Mouse (Mus musculus) gastrocnemius, postnatal 25 days (tissue): ENCODE results near the gene Ifitm1. TPM values are rescaled to one million over a fixed set of nuclear protein-coding genes. Genes with fewer than 3 reads are reported as not detected.
"Not testable (repeated sequence)": the region's sequence is repeated elsewhere in the genome, so short reads cannot be mapped to it uniquely, and the experiment has no call there.

ENCODE experiments used
- DNase-seq: peaks from one replicate; pipeline ENCODE4 v3.0.0; 2022
- total RNA-seq, 2 experiments: library from RNA; stranded (reverse); gene quantifications; 1 replicate in 1 of 2; 2 replicates in 1 of 2; pipeline ENCODE4 v1.2.3; 2021

Ifitm1 gene
- total RNA-seq, 2 experiments from 2014 or later, result 0.43 to 0.54 TPM

DNA sequence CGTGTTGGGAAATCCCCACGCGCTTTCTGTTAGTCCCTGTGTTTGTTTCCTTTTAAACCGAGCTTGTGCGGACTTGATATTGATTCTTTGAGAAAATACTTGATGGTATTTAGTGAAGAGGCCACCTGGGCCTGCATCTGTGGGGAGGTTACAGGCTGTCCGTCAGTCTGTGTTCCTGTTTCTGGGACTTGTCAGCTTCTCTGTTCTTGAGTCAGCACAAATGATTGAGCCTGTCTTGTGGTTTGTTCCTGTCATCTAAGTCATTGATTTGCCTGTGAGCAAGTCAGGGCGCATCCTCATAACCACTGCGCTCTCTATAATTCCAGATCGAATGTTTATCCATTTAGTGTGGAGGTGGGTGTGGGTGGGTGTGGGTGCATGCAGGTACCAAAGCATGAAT is 9.7 kb downstream of the Ifitm1 start:
- DNase-seq, result not testable (repeated sequence)

DNA sequence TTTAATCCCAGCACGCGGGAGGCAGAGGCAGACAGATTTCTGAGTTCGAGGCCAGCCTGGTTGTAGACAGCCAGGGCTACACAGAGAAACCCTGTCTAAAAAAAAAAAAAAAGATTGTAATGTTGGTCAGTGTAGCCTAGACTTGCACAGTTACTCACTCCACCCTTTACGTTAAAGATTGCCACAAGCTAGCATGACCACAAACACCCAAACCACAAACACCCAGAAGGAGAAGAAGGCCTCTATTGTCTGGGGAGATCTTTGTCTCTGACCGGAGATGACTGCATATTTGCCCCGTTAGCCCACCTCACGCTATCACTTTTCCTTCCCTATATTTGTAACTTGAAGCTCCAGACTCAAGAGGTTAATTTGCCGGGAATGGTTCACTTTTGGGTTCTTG is 14.7 kb downstream of the Ifitm1 start:
- no peak for DNase-seq

DNA sequence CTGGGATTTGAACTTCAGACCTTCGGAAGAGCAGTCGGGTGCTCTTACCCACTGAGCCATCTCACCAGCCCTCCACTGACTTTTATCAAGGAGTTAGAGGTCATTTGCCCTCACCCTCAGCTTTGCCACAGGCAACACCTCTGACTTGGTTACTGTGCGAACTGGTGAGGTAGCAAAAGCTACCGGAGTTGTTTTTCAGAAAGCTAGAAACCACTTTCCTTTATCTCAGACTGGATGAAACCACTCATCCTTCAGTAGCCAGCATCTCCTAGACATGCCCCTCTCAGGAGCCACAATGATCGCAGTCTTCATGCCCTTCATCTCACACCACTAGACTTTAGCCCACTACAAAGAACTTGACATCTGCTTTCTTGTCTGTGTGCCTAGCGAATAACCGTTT is 15.9 kb downstream of the Ifitm1 start:
- no peak for DNase-seq

DNA sequence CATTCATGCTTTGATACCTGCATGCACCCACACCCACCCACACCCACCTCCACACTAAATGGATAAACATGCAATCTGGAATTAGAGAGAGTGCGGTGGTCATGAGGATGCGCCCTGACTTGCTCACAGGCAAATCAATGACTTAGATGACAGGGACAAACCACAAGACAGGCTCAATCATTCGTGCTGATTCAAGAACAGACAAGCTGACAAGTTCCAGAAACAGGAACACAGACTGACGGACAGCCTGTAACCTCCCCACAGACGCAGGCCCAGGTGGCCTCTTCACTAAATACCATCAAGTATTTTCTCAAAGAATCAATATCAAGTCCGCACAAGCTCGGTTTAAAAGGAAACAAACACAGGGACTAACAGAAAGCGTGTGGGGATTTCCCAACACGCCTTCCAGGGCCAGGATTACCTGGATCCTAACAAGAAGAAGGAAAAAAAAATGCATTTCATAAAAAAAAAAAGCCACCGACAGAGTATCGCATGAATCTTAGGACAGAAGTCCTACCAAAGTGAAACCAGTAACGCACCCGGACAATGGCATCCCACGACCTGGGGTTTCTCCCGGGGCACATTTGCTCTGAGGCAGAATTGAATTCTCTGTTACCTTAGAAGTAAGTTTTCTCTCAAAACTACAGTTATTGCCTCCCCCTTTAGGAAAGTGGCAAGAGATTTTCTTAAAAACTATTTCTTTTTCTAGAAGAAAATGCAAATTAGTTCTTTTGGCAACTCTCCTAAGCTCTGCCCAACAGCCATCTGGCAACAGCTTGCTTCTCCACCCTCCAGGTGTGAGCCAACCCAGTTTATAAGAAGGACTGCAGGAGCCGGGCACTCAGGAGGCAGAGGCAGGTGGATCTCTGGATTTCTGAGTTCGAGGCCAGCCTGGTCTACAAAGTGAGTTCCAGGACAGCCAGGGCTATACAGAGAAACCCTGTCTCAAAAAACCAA is 20.4 kb downstream of the Ifitm1 start:
- no peak for DNase-seq

DNA sequence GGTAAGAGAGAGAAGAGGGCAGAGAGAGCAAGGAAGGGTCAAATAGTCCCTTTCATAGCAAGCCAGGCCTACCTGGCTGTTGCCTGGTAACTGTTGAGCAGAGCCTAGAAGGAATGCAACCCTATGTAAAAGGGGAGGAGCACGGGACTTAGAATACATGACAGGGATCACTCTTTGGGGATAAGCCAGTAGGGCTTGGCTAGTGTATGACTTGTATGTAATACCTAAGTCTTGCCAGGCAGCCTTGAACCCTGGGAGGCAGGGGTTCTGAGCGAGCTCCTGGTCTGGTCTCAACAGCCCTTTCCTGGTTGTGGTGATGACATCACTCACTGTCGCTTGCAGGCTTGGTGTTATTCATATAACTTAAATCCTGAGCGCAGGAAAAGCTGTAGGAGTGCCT is 22.0 kb downstream of the Ifitm1 start:
- no peak for DNase-seq

DNA sequence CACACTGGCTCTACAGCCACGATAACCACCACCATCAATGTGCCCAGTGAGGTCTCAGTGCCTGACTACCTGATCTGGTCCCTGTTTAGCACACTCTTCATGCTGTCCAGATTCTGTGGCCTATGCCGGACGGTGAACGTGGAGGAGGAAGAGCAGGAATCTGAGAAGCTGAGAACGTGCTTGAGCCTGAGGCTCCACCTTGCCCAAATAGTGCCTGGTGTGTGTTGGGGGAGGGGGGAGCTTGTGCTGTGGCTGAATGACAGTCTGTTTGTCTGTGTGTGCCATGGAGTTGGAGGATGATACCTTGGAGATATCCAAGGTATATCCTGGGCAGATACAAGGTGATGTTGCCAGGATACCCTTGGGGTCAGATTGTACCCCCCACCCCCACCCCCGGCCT is 23.2 kb downstream of the Ifitm1 start:
- no peak for DNase-seq

DNA sequence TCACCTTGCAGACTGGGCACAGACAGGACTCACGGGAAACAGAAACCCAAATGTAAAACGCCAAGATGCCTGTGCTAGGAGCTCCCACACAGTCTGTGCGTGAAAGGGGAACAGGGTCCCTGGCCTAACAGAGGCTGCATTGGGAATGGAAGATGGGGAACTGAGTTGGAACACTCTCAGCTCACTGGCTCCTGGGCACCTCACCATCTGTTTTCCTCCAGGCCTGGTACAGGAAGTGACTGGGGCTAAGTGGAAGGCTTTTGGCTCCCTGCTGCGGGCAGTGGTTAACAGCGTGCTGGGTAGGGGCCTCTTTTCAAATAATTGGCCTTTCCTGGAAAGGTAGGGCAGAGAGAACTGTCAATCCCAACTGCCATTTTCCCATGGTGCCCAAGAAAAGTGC is 23.6 kb downstream of the Ifitm1 start:
- no peak for DNase-seq

DNA sequence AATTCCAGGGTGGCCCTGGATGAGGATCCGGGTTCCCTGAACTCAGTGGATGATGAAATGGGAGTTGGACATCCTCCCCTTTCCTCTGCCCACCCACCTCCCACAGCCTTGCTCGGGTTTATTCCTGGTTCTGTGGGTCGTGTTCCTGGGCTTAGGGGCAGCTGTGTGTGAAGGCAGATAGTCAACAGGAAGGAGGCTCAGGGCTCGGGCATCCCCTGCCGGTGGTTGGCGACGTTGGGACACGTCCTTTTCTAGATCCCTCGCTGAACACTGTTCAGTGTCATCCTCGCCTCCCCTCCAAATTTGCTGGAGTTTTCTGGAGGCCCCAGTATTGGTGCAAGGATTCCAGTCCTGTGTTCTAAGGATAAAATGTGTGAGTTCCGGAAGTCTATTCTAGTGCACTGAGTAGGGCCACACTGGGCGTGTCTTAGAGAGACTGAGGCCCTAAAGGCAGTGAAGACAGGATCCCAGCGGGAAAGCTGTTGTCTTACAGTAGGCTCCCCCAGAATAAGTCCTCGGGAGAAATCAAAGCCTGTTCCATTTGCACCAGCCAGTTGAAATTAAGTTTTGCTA is 24.2 kb downstream of the Ifitm1 start:
- no peak for DNase-seq

DNA sequence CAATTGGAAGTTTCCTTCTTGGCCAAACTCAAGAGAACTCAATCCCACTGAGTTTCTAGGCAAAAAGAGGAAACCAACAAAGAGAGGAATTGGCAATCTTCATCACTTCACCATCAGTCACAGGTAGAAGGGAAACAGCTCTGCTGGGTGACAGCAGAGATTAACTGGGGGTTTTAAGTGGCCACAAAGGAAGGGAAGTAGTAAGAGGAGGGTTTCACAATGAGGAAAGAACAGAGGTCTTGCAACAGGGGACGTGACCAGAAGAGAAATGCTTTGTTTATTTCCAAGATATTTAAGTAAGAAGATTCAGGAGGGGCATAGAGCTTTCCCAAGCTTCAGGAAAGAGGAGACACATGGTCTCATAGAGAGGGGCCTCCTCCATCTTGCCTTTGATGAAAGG is 30.8 kb downstream of the Ifitm1 start:
- no peak for DNase-seq

DNA sequence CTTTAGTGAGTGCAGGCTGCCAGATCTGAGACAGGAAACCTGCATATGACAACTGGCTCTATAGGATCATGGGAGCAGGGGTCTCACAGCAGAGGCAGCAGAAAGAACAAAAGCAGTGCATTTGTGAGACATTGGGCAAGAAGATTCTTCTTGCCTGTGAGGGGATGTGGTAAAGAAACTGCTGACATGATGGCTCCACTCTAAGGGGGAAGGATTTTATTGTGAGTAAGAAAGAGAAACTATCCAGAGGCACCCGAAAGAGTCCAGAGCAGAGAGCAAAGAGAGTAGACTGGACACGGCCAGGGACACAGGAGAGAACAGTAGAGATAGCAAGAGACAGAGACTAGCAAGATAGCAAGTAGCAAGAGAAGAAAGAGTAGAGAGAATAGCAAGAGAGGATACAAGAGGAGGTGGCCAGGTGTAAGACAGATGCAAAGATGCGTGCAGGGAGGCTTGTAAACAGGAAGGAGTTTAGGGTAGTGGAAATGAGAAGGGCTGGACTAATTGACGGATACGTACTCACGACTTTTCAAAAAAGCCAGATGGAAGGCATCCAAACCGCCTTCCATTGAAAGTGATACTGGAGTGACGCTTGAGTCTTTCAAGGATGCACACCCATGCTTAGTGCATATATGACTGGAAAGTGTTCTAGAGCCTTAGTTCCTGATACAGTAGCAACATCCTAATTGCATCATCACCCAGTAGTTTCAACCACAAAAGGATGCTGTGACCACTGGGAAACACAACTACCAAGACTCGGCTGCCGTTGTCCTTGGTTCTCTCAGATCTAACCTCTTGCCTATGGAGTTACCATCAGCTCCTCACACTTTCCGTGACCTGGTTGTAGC is 32.1 kb downstream of the Ifitm1 start:
- no peak for DNase-seq

DNA sequence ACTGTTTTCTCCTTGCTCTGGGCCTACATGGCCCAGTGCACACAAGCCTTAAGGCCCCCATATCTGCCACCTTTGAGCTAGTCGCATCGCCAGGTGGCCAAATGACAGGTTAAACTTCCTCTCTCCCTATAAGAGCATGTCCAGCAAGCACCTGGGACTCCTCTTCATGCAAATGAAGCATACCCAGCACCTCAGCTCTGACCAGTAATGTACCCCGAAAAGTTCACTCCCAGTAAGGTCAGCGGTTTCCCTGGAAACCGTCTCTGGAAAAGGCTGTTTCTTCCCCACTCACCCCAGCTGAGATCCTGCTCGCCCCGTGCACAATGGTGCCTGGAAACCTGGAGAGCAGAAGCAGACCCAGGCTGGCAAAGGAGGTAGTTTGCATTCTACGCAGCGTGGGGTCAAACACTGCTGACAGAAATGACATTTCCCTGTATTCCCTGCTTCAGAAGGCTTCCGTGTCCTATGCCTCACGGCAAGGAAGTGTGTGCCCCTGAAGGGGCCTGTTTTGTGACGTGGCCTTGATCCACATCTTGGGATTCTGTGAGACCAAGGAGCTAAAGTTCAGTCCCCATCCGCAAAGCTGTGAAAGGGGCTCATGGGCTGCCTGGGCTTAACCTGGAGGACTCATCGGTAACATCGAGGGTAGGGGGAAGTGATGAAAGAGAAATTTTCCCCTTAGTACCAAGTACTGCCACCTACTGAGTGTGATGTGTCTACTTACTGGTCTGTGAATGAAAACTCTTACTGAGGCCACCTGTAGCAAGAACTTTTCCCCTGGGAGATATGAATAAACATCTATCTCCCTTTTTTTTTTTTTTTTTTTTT is 34.1 kb downstream of the Ifitm1 start:
- DNase-seq, result no peak

DNA sequence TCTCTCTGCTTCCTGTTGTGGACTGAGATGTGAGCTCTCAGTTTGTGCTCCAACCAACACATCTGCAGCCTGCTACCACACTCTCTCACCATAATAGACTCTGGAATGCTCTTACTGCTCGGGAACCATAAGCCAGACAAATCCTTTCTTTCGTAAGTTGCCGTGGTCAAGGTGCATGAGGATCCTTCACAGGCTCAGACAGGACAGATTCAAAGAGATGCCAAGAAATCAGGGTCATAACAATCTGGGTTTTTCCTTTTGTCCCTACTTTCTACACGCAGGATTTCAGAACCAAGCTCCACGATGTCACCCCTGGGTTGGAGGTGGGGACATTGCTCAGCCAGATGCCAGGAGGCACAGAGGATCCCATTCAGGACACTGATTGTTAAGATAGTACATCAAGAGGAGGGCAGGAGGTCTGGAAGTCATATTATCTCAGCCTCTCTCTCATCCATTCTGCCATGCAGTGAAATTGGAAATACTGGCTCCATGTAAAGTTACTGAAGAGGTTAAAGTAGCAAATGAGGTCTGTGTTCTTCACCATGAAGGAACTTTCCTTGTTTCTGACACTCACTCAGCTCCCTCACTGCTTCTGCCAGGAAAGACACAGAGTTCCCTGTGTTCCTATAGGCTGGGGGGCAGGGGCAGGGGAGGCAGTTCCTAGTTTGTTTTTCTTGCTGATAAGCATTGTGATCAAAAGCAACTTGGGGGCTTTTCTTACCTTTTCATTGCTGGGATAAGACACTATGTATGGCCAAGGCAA is 36.4 kb downstream of the Ifitm1 start:
- DNase-seq, result no peak

DNA sequence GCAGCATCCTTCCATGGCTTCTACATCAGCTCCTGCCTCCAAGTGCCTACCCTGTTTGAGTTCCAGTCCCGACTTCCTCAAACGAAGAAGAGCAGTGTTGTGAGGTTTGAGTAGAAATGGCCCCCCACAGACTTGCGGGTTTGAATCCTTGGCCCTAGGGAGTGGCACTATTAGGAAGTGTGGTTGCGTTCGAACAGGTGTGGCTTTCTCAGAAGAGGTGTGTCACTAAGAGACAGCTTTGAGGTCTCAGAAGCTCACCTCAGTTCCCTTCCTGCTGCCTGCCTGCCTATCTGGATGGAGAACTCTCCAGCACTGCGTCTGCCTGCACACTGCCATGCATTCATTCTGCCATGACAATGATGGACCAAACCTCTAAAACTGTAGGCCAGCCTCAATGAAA is 39.4 kb downstream of the Ifitm1 start:
- DNase-seq, result no peak

DNA sequence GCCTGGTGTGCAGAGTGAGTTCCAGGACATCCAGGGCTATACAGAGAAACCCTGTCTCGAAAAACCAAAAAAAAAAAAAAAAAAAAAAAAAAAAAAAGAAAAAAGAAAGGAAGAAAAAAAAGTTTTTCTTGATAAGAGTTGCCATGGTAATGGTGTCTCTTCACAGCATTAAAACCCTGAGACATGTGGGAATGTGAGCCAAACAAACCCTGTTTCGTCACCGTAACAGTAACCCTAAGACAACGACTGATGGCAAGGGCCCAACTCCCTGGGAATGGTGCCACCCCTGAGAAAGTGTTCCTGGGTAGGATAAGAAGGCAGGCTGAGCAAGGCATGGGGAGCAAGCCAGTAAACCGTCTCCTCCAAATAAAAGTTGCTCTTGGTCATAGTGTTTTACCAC is 39.9 kb downstream of the Ifitm1 start:
- no peak for DNase-seq

DNA sequence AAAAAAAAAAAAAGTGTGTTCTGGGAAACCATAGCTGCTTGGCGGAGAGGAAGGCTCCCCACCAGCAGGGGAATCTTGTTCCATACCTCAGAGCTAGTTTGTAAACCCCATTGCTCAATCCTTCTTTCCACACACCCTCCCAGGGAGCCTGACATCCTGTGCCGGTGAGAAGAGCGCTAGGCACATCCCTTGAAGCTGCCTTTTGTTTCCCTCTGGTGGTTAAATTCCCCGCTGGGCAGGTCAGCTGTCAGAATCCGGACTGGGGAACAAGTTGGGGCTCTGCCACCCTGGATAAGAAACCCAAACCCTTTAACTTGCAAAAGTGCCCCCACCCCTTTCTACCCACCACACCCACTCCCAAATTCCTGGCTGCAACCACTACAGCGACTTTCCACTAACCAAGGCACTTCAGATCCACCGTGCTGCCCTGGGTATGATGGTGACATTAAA is 41.3 kb downstream of the Ifitm1 start:
- no peak for DNase-seq

DNA sequence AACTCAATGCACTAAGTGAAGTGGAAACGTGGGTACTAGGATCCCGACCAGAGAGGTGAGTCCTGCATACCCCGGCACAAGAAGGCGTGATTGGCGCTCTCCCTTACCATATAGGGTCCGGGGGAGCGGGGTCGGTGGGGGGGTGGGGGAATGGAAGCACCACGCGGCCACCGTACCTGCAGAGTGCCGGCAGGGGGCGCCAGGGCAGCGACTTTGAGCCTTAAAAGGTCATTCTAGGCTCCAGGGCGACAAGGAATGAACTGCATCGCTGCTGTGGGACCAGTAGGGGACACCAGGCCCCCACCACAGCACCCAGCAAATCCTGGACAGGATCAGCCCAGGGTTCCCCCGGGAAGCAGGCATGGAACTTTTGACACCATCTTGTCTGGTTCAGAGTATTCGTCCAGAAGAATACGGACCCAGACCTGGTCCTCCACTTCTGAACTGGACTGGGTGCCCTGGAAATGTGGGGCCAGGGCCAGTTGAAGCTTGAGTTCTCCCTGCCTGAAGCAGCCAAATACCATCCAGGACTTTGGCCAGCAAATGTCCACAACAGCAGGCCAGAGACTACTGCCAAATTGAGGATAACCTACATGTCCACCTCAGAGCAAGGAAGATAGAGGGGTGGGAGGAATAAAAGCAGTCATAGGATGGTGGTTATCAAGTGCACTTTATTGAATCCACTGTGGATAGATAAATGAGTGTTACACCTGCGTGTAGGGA is 42.1 kb downstream of the Ifitm1 start:
- DNase-seq, result peak; percentile 81

DNA sequence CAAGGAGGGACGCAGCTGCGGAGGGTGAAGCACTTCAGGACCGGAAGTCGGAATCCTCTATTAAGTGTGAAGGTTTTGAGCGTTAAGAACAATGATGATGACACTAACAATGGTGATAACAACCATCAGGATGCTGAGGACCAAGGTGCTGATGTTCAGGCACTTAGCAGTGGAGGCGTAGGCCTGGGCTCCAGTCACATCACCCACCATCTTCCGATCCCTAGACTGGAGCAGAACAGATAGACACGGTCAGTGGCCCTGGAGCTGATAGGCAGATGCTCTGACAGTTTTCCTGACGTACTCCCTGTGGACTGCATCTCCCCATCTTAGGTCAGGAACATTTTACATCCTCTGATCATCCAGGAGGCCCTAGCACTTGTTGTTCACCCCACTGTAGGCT is 42.6 kb downstream of the Ifitm1 start:
- no peak for DNase-seq

DNA sequence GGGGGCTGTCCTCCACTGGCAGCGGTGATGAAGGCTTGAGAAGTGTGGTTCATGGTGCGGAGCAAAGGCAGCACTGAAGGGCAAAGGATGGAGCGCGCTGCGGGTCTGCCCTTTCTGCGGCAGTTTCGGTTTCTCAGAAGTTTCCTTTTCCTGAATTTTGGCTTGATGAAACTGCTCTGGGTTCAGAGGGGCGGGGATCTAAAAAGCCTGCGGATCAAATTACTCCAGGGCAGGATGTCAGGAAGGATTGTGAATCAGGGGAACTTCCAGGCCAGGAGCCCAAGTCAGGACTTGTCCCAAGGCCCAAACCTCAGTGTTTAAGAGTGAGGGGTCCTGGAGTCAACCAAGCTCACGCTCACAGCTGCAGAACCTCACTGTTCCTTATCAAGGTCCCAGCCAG is 43.6 kb downstream of the Ifitm1 start, which contains the start of gene Ifitm3:
Gene Ifitm3 (minus strand): TSS at position 178 of the 400 bp plus-strand sequence.
- DNase-seq, result peak; percentile 53

DNA sequence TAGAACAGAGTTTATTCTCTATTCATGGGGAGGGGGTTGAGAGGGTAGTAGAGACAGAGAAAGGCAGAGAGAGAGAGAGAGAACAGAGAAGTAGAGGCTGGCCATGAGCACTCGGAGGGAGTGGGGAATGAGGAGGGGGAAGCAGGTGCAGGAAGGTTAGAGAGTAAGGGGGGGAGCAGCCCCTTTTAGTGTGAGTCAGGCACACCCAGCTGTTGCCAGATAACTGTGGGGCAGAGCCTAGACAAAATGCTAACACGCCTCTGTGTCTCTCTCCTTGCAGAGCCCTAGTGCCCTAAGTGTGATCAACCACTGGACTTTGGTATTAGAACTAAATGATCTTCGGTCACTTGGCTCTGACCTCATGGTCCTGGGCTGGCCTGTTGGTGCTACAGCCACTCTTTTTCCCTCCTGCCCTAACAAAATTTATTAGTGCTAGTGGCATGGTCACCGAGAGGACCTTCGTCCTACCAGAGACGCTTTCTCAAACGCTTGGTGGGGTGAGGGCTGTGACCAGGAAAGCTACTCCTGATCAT is 44.3 kb downstream of the Ifitm1 start:
- DNase-seq, result no peak
